ENCODE assay signal across 8 mouse cellular contexts in genomic region chr16:95814513-95815118, GRCm38 (mm10).
A peak's percentile ranks its signal among the peaks of the same experiment; 100 is the strongest.
DNase-seq lines count a peak whose midpoint lies in the region; ATAC-seq lines count a peak whose summit lies in the region.

No protein-coding gene starts in this region.

- peak; percentile 21 for DNase-seq in gastrocnemius, postnatal 14 days
- DNase-seq in gastrocnemius, adult 8-10 months (ENCODE audit: low spot score in 2 of 2): no peak
- DNase-seq in urinary bladder, postnatal 36 days (ENCODE audit: low spot score in 2 of 2): peak; percentile 27 to 33
- DNase-seq in urinary bladder, adult 2 months (ENCODE audit: low spot score): no peak
- DNase-seq in kidney, postnatal 25 days: peak; percentile 16 to 55
- DNase-seq in urinary bladder, postnatal 4 days (ENCODE audit: low spot score in 2 of 2): no peak

- intact Hi-C loops in gastrocnemius, postnatal 14 days (cut with DNase I; ENCODE audit: low total_unique reads): no loop called here

- ATAC-seq in megakaryocyte-erythroid progenitor cell, adult 5-6 weeks (replicated peaks; ENCODE audit: low FRiP score, low TSS enrichment, poor library complexity, severe bottlenecking): 0 out of 2 replicates have a peak, but pooled peaks have one; percentile 12
- no peak for ATAC-seq in erythroid progenitor cell, adult 5-6 weeks (replicated peaks; ENCODE audit: low FRiP score, poor library complexity, severe bottlenecking)

Comparison
In these comparisons a context has a peak if more than half of its experiments do, and no peak if none do; other contexts are left out.
1. DNase-seq: peak in gastrocnemius, postnatal 14 days (single experiment), urinary bladder, postnatal 36 days (2 of 2) and kidney, postnatal 25 days (2 of 2); none in gastrocnemius, adult 8-10 months (0 of 2), urinary bladder, adult 2 months (single experiment) and urinary bladder, postnatal 4 days (0 of 2).